Mouse (Mus musculus) cerebellum, adult 2 months (tissue): ENCODE results near the gene Ces1h. TPM values are rescaled to one million over a fixed set of nuclear protein-coding genes. Genes with fewer than 3 reads are reported as not detected.

Source experiments
- DNase-seq, 2 experiments: peaks; one replicate each; pipeline ENCODE4 v3.0.0; 2021
- H3K27ac ChIP-seq: fragments of 200-500 bp; 2 replicates; pipeline ENCODE4 v1.5.1; 2012; ENCODE audit warnings: low read length, control low read depth, inconsistent platforms; ENCODE audit not compliant: insufficient read depth
- H3K27me3 ChIP-seq: fragments of 200-500 bp; 2 replicates; pipeline ENCODE4 v1.6.1; 2012; ENCODE audit warnings: inconsistent platforms, mild to moderate bottlenecking, low read length, moderate library complexity; ENCODE audit not compliant: control insufficient read depth, insufficient read depth
- H3K4me1 ChIP-seq: fragments of 200-500 bp; 2 replicates; pipeline ENCODE4 v1.6.1; 2011; ENCODE audit warnings: low read length; ENCODE audit not compliant: control insufficient read depth, insufficient read depth
- H3K4me3 ChIP-seq: fragments of 200-500 bp; replicated peaks from 2 replicates; pipeline ENCODE3; 2011; ENCODE audit warnings: mild to moderate bottlenecking, low read depth, low read length, control low read depth; ENCODE audit not compliant: insufficient read depth
- CTCF ChIP-seq: fragments of 200-500 bp; IDR thresholded peaks from 2 replicates; pipeline ENCODE4 v1.5.1; 2011; ENCODE audit warnings: low read depth, mild to moderate bottlenecking, control low read depth, low read length, moderate library complexity, borderline replicate concordance; ENCODE audit not compliant: insufficient read depth
- POLR2A ChIP-seq: fragments of 200-500 bp; IDR thresholded peaks from 2 replicates; pipeline ENCODE4 v1.6.1; 2011; ENCODE audit warnings: low read length, control low read depth, borderline replicate concordance; ENCODE audit not compliant: insufficient read depth
- WGBS: fragments of 180-500 bp; shearing (Covaris S2); methylation state at CpG from one replicate; pipeline ENCODE4 v1.1.7; 2018; 5-methylcytosine and 5-hydroxymethylcytosine counted together
- polyA plus RNA-seq: library from polyadenylated mRNA; depleted of rRNA; stranded (reverse); fragments of >200 nt; gene quantifications from 2 replicates; pipeline ENCODE4 v1.2.3, GENCODE M21; 2012; rRNA removed

The Ces1h gene
- polyA plus RNA-seq, 1 experiment: not detected

DNA sequence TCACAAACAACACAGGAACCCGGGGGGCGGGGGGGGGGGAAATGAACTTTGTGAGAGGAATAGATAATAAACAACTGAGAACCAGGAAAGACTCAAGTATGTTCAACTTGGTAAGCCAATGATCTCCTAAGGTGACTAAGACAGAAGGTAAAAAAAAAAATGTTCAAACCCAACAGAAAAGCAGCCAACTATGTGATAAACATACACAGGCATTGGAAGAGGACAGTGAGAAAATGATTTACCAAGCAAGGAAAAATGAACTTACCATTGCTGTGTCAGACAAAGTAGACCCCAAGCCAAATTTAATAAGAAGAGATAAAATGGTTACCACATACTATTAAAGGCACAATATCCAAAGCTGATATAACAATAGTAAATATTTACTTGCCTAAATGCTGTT, 40.0 kb downstream of the Ces1h start:
- no peaks in the 10 kb centered on the region for H3K4me1 ChIP-seq
- 90% methylated on average over 2 of the region's 2 CpGs for WGBS
- H3K4me3 ChIP-seq: no peak overlapping the region
- DNase-seq: no peak
- no peaks in the 10 kb centered on the region for H3K27me3 ChIP-seq
- no peak overlapping the region for H3K27ac ChIP-seq
- TF ChIP-seq POLR2A: no peak
- no peak for TF ChIP-seq CTCF

DNA sequence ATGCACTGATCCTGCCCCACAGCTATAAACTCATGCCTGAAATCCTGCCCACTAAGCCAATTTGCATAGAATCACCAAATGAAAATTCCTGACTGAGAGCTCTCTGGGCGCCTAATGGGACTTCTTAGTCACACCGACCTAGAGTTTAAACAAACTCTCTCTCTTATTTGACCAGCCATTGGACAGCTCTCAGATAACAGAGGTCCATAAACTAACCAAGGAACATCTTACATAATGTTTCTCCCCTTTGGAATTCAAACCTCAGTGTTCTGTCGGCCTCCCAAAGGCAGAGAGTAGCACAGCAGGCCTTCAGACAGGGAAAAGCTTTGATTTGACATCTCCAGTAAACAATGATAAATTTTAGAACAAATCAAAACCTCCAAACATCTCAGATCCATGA, 42.3 kb downstream of the Ces1h start, which contains the start of gene Ces1g:
Ces1g (minus strand) TSS at position 102 of the 400 bp plus-strand sequence.
- H3K27ac ChIP-seq: no peak within 1 kb of the TSS
- no peaks in the 10 kb centered on the region for H3K27me3 ChIP-seq
- 69% methylated on average over 3 of the region's 3 CpGs for WGBS
- TF ChIP-seq POLR2A (no peak), CTCF (no peak)
- no peaks in the 10 kb centered on the region for H3K4me1 ChIP-seq
- H3K4me3 ChIP-seq: no peak within 1 kb of the TSS
- no peak for DNase-seq

DNA sequence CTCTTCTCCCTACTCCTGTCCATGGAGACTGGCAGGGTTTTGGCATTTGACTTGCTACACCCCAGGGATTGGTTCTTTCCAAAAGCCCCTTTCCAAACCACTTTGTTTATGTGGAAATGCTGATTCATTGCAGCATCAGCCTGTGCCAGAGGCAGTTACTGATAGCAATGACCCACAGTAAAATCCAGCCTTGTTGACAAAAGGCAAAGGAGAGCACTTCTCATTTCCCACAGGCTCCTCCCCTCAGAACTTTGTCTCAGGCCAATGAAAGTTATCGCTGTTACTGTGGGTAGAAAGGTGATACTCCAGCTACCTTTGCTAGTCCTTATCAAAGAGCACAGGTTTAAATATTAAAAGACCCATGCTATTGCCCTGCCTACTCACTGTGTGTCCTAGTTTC, 46.8 kb downstream of the Ces1h start:
- TF ChIP-seq POLR2A (no peak), CTCF (no peak)
- no peaks in the 10 kb centered on the region for H3K27me3 ChIP-seq
- DNase-seq: no peak
- H3K4me3 ChIP-seq: no peak overlapping the region
- no peaks in the 10 kb centered on the region for H3K4me1 ChIP-seq
- no peak overlapping the region for H3K27ac ChIP-seq
- WGBS: 83% methylated on average over 1 of the region's 1 CpGs

DNA sequence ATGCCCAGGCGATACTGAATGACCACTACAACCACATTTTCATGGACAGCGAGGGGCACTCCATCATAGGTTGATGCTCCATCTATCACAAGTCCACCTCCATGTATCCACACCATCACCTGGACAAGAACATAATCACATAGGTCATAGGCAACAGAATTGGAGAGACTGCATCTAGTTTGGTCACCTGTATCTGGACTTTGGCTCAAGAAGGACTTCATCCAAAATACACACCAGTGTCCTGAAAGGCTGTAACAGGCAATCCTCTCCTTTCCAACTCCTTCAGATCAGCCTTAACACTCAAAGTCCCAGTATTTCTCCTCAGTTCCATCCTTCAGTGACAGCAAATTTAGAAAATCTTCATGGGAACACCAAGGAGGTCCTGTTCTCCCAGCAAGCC, 48.4 kb downstream of the Ces1h start:
- TF ChIP-seq POLR2A: no peak
- no peak for TF ChIP-seq CTCF
- H3K4me1 ChIP-seq: no peaks in the 10 kb centered on the region
- H3K27me3 ChIP-seq: no peaks in the 10 kb centered on the region; the same call in 1 of the 2 replicates
- WGBS: 92% methylated on average over 2 of the region's 2 CpGs
- H3K4me3 ChIP-seq: no peak overlapping the region
- H3K27ac ChIP-seq: no peak overlapping the region
- no peak for DNase-seq

GRCm38 (mm10) chr8:93325123-93325522, 54.4 kb downstream of the Ces1h start:
- DNase-seq: no peak
- 82% methylated on average over 2 of the region's 2 CpGs for WGBS
- Histone ChIP-seq H3K27ac (no peak overlapping the region), H3K27me3 (no peaks in the 10 kb centered on the region; the same call in 1 of the 2 replicates), H3K4me3 (no peak overlapping the region), H3K4me1 (no peaks in the 10 kb centered on the region)
- TF ChIP-seq POLR2A: no peak
- TF ChIP-seq CTCF: no peak

GRCm38 (mm10) chr8:93317031-93317430, 62.5 kb downstream of the Ces1h start:
- WGBS: 79% methylated on average over 2 of the region's 2 CpGs
- Histone ChIP-seq H3K4me3 (no peak overlapping the region), H3K4me1 (no peaks in the 10 kb centered on the region), H3K27ac (no peak overlapping the region), H3K27me3 (no peaks in the 10 kb centered on the region)
- DNase-seq: no peak
- TF ChIP-seq POLR2A (no peak), CTCF (no peak)

- TF ChIP-seq POLR2A (no peak), CTCF (no peak)
- no peaks in the 10 kb centered on the region for H3K27me3 ChIP-seq
- 73% methylated on average over 2 of the region's 2 CpGs for WGBS
- DNase-seq: no peak
- H3K27ac ChIP-seq: no peak overlapping the region
- H3K4me3 ChIP-seq: no peak overlapping the region
- H3K4me1 ChIP-seq: no peaks in the 10 kb centered on the region
Observed at GRCm38 (mm10) chr8:93315557-93315956, 64.0 kb downstream of the Ces1h start.

Other genes starting within 250 kb of the Ces1h start
- gene Ces1c, start 248.4 kb downstream of the Ces1h start, polyA plus RNA-seq: not detected in 2 replicates
- gene Ces1d, start 181.9 kb downstream of the Ces1h start, polyA plus RNA-seq: 0.16 TPM in 1 of 2 replicates, not detected in the other
- not detected in 2 replicates for gene Ces1e, start 150.1 kb downstream of the Ces1h start, polyA plus RNA-seq
- not detected in 2 replicates for gene Ces1f, start 100.0 kb downstream of the Ces1h start, polyA plus RNA-seq
- gene Ces1g, start 42.4 kb downstream of the Ces1h start, polyA plus RNA-seq: not detected in 2 replicates
- 1.3 TPM in 2 replicates for gene Ces5a, start 156.1 kb upstream of the Ces1h start, polyA plus RNA-seq